Mouse (Mus musculus) mouse trophoblast stem cell (cell line): ENCODE measurements around the gene Brca1.
"Not testable (repeated sequence)": the region's sequence is repeated elsewhere in the genome, so short reads cannot be mapped to it uniquely, and the experiment has no call there.

Experiments used
- in situ Hi-C, 2 experiments: fragments of 300-500 bp; cut with MseI, MboI; formaldehyde crosslinking; loops; 2 replicates in 1 of 2; 3 replicates in 1 of 2; pipeline ENCODE4 v1.15.1; 2025

Gene Brca1

GRCm38 (mm10) chr11:101543533-101543932 lies 8.2 kb downstream of the Brca1 start:
- in situ Hi-C loops, result no loop called here

- in situ Hi-C loops, result no loop called here
Observed at GRCm38 (mm10) chr11:101526686-101527085, 25.1 kb downstream of the Brca1 start.

GRCm38 (mm10) chr11:101525936-101526595 lies 25.7 kb downstream of the Brca1 start:
- in situ Hi-C loops, result no loop called here

DNA sequence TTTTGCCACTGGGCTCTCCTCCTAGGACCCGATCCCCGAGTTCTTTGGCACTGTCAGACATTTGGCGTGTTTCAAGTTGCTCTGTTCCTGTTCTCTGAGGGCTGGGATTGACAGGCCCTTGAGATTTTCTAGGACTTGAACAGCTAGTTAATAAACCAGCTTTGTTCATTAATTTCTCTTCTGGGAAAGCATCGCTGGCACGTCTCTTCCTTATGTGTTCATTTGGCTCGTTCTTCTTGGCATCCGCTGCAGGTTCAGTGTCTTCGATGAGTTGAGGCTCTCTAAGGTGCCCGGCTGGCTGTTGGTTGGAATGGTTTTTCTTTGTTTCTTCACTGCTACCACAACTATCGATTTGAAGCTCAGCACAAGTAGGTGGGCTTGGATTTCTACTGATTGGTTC lies 26.7 kb downstream of the Brca1 start:
- in situ Hi-C loops, result no loop called here

GRCm38 (mm10) chr11:101524446-101524845 lies 27.3 kb downstream of the Brca1 start:
- in situ Hi-C loops, result no loop called here

- in situ Hi-C loops, result no loop called here
Observed at GRCm38 (mm10) chr11:101519364-101519763, 32.4 kb downstream of the Brca1 start.

- in situ Hi-C loops, result no loop called here
Observed at GRCm38 (mm10) chr11:101518937-101519336, 32.8 kb downstream of the Brca1 start.

- in situ Hi-C loops, result no loop called here
Observed at GRCm38 (mm10) chr11:101507090-101507489, 44.7 kb downstream of the Brca1 start.

DNA sequence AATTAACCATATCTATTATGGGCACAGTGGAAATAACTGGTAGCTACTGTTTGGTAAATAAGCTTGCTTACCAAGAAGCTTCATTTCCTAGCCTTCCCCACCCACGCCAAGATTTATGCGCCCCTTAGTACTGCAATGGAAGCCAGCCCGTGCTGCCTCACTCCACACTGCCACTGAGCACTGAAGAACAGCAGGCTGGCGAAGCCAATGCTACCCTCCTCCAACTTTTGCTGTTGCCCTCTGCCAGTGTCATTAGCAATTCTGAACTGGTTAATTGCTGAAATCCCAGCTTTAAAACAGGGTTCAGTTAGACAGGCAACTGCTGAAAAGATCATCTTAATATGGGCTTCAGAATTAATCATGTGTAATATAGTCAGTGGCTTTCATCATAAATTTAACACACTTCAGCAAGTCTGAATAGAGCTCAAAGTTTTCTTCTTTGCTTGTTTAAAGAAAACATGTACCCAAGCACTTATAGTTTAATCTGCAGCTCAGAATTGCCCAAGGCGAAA lies 45.4 kb downstream of the Brca1 start:
- in situ Hi-C loops, result no loop called here

DNA sequence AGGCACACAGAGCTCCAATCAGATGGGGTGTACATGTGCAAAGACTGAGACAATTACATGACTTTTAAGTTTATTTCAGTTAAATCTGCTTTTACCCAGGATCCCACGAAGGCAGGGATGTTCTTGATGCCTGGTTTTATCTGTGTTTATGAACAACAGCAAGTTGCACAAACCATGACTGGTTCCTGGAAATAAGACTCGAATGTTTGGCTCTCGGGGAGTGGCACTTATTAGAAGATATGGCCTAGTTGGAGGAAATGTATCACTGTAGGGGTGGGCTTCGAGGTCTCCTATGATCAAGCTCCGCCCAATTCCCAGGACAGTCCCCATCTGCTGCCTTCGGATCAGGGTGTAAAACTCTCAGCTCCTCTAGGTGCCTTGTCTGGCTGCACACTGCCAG lies 65.6 kb downstream of the Brca1 start:
- in situ Hi-C loops, result no loop called here

- in situ Hi-C loops, result no loop called here
Observed at GRCm38 (mm10) chr11:101485509-101486028, 66.2 kb downstream of the Brca1 start.

GRCm38 (mm10) chr11:101484814-101485213 lies 66.9 kb downstream of the Brca1 start:
- in situ Hi-C loops, result no loop called here

DNA sequence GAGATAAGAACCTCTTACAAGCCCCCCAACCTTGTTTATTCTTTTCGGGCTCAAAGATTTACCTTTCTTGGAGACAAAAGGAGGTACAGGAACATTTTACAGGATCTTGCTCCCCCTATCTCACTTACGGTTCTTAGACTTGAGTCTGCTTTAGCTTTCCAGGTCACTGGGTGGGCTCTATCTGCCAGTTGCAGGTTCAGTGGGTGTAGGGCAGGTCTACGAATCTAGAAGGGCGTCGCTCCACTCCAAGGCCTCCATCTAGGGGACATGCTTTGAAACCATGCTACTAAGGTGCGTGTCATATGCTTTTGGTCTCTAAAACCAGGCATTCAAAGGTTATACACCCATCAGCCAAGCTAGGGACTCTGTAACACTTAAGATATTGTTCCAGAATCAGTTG lies 67.5 kb downstream of the Brca1 start:
- in situ Hi-C loops, result no loop called here

GRCm38 (mm10) chr11:101483804-101484203 lies 68.0 kb downstream of the Brca1 start:
- in situ Hi-C loops, result no loop called here

- in situ Hi-C loops, result no loop called here
Observed at GRCm38 (mm10) chr11:101480912-101481311, 70.8 kb downstream of the Brca1 start.

- in situ Hi-C loops, result no loop called here
Observed at GRCm38 (mm10) chr11:101479171-101479635, 72.6 kb downstream of the Brca1 start.

DNA sequence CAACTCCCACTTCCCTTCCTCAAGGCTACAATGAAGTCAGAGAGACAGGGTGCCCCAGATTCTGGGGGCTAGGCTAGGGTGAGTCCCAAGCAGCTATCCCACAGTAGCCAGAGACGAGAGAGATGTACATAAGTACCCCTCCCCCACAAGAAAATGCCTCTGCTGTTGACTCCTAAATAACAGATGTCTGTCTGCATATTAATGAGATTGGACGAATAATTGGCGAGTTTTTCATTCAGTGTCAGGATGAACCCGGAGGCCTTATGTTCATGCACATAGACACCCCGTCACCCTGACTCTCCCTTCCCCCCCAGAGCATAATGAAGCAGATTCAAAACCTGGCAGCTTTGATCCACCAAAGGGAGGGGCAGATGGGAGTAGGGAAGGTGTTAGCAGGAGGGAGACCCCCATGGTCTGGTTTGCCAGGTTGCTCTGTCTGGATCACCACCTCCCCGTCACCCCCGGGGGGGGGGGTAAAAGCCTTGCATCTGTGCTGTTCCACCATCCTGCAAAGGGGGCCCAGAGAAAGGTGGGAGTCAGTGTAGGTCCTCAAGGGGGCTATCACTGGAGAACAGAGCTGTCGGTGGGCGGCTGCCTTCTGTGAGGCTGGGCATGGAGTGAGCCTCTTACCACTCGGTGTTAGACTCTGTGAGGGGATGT lies 74.1 kb downstream of the Brca1 start:
- in situ Hi-C loops, result no loop called here

GRCm38 (mm10) chr11:101477194-101477551 lies 74.6 kb downstream of the Brca1 start:
- in situ Hi-C loops, result no loop called here

DNA sequence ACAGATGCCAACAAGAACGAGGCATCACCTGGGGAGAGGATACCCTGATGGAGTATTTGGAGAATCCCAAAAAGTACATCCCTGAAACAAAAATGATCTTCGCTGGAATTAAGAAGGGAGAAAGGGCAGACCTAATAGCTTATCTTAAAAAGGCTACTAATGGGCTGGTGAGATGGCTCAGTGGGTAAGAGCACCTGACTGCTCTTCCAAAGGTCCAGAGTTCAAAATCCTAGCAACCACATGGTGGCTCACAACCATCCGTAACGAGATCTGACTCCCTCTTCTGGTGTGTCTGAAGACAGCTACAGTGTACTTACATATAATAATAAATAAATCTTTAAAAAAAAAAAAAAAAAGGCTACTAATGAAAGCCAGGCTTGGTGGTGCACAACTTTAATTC lies 75.4 kb downstream of the Brca1 start:
- in situ Hi-C loops, result not testable (repeated sequence)

DNA sequence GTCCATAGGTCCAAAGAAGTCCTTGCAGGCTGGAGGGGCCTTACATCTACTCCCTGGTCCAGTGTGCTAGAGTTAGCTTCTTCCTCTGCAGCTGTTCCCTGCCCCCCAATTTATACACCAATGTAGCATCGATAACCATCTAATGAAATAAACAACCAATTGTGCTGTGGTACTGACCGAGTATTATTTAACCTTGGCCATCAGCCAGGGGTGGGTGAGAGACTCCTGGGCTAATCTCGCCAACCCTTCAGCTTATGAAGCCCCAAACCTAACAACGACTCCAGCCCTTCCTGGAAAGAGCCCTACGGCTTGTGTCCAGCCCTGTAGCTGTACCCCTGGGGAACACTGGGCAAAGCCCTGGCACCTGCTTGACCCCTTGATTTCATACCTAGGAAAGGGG lies 77.5 kb downstream of the Brca1 start:
- in situ Hi-C loops, result no loop called here

DNA sequence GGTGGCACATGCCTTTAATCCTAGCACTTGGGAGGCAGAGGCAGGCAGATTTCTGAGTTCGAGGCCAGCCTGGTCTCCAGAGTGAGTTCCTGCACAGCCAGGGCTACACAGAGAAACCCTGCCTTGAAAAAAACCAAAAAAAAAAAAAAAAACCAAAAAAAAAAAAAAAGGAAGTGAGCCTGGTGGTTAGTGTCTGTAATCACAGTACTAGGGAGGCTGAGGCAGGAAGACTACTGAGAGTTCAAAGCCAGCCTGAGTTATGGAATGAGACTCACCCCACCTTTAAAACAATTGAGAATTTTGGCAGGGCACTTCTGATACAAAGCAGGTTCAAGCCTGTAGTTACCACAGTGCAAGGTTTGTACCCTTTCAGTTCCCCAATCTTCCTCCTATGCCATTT lies 78.1 kb downstream of the Brca1 start:
- in situ Hi-C loops, result not testable (repeated sequence)

- in situ Hi-C loops, result no loop called here
Observed at GRCm38 (mm10) chr11:101472336-101472735, 79.4 kb downstream of the Brca1 start.

GRCm38 (mm10) chr11:101471926-101472325 lies 79.8 kb downstream of the Brca1 start:
- in situ Hi-C loops, result no loop called here
